Mouse (Mus musculus) forebrain, embryonic 11.5 days (tissue): ENCODE measurements at regions not wholly inside any gene's neighbourhood (a gene's known extent, or its start where the extent isn't known, plus 50 kb on each side); places are given as distances from the start of the nearest gene placed in this dataset.

Experiments
- ATAC-seq: fragments of 200-750 bp; cut with Nextera tagmentation; replicated peaks from 2 replicates; pipeline ENCODE4 v1.8.0; 2017; ENCODE audit warnings: moderate TSS enrichment; ENCODE audit not compliant: low FRiP score
- DNase-seq: peaks from one replicate; pipeline ENCODE4 v3.0.0-alpha.2; 2017; ENCODE audit warnings: low spot score
- H3K27ac ChIP-seq: fragments of 300-500 bp; sonication (generic); 2 replicates; pipeline ENCODE4 v1.5.1; 2014; ENCODE audit warnings: low read depth, low read length
- H3K27me3 ChIP-seq: fragments of 300-500 bp; sonication (generic); 2 replicates; pipeline ENCODE4 v1.6.1; 2014; ENCODE audit warnings: mild to moderate bottlenecking, low read length, mixed read lengths; ENCODE audit not compliant: control insufficient read depth, insufficient read depth
- H3K36me3 ChIP-seq: fragments of 300-500 bp; sonication (generic); 2 replicates; pipeline ENCODE4 v1.6.1; 2014; ENCODE audit warnings: mild to moderate bottlenecking, low read length, moderate library complexity, mixed read lengths; ENCODE audit not compliant: control insufficient read depth, insufficient read depth
- H3K4me1 ChIP-seq: fragments of 300-500 bp; sonication (generic); replicated peaks from 2 replicates; pipeline ENCODE4 v1.6.1; 2014; ENCODE audit warnings: low read length, mixed read lengths; ENCODE audit not compliant: control insufficient read depth, insufficient read depth
- H3K4me2 ChIP-seq: fragments of 300-500 bp; sonication (generic); 2 replicates; pipeline ENCODE4 v1.6.1; 2014; ENCODE audit warnings: low read depth, mild to moderate bottlenecking, low read length, moderate library complexity, mixed read lengths; ENCODE audit not compliant: severe bottlenecking
- H3K4me3 ChIP-seq: fragments of 300-500 bp; sonication (generic); 2 replicates; pipeline ENCODE4 v1.5.1; 2014; ENCODE audit warnings: low read depth, low read length
- H3K9ac ChIP-seq: fragments of 300-500 bp; sonication (generic); 2 replicates; pipeline ENCODE4 v1.6.1; 2014; ENCODE audit warnings: low read length
- H3K9me3 ChIP-seq: fragments of 300-500 bp; sonication (generic); 2 replicates; pipeline ENCODE4 v1.6.1; 2016; ENCODE audit warnings: low read length, mixed read lengths; ENCODE audit not compliant: control insufficient read depth
- WGBS: fragments of 180-500 bp; shearing (Covaris S2); extraction: QIAGEN DNeasy Blood & Tissue Kit; methylation state at CpG from one replicate; pipeline ENCODE4 v1.1.7; 2014; 5-methylcytosine and 5-hydroxymethylcytosine counted together

GRCm38 (mm10) chr5:51941255-51941924 lies 248.9 kb downstream of the Dhx15 start:
- no peak overlapping the region for H3K4me3 ChIP-seq
- H3K4me2 ChIP-seq, result no peak overlapping the region
- WGBS, result 66% methylated on average over 8 of the region's 8 CpGs
- DNase-seq, result no peak
- no peak overlapping the region for H3K9ac ChIP-seq
- ATAC-seq, result no peak
- H3K4me1 ChIP-seq, result no peaks in the 10 kb centered on the region
- H3K36me3 ChIP-seq, result no peaks in the 10 kb centered on the region
- H3K27ac ChIP-seq, result no peak overlapping the region
- no peaks in the 10 kb centered on the region for H3K9me3 ChIP-seq
- no peaks in the 10 kb centered on the region for H3K27me3 ChIP-seq

GRCm38 (mm10) chr5:51938845-51939244 lies 251.5 kb downstream of the Dhx15 start:
- DNase-seq (no peak), ATAC-seq (no peak)
- Histone ChIP-seq H3K4me1 (no peaks in the 10 kb centered on the region), H3K27me3 (no peaks in the 10 kb centered on the region), H3K4me2 (no peak overlapping the region), H3K9ac (no peak overlapping the region), H3K36me3 (no peaks in the 10 kb centered on the region), H3K4me3 (no peak overlapping the region), H3K9me3 (no peaks in the 10 kb centered on the region), H3K27ac (no peak overlapping the region)
- 91% methylated on average over 6 of the region's 6 CpGs for WGBS

- Histone ChIP-seq H3K4me2 (no peak overlapping the region), H3K9me3 (no peaks in the 10 kb centered on the region), H3K9ac (no peak overlapping the region), H3K36me3 (no peaks in the 10 kb centered on the region), H3K4me1 (no peaks in the 10 kb centered on the region), H3K27me3 (no peaks in the 10 kb centered on the region), H3K4me3 (no peak overlapping the region), H3K27ac (no peak overlapping the region)
- 89% methylated on average over 6 of the region's 6 CpGs for WGBS
- ATAC-seq, result no peak
- DNase-seq, result no peak
Measured at GRCm38 (mm10) chr5:51937320-51937719, 253.0 kb downstream of the Dhx15 start.

GRCm38 (mm10) chr5:51935391-51936354 lies 254.6 kb downstream of the Dhx15 start:
- no peak overlapping the region for H3K27ac ChIP-seq
- H3K9ac ChIP-seq, result no peak overlapping the region
- DNase-seq (no peak), ATAC-seq (no peak)
- 80% methylated on average over 17 of the region's 17 CpGs for WGBS
- H3K27me3 ChIP-seq, result no peaks in the 10 kb centered on the region
- no peak overlapping the region for H3K4me3 ChIP-seq
- no peaks in the 10 kb centered on the region for H3K4me1 ChIP-seq
- no peaks in the 10 kb centered on the region for H3K36me3 ChIP-seq
- H3K4me2 ChIP-seq, result no peak overlapping the region
- no peaks in the 10 kb centered on the region for H3K9me3 ChIP-seq

GRCm38 (mm10) chr5:51934910-51935309 lies 255.4 kb downstream of the Dhx15 start:
- H3K9me3 ChIP-seq, result no peaks in the 10 kb centered on the region
- no peak for DNase-seq
- no peak overlapping the region for H3K4me3 ChIP-seq
- H3K9ac ChIP-seq, result no peak overlapping the region
- H3K36me3 ChIP-seq, result no peaks in the 10 kb centered on the region
- H3K27ac ChIP-seq, result no peak overlapping the region
- 87% methylated on average over 4 of the region's 4 CpGs for WGBS
- H3K27me3 ChIP-seq, result no peaks in the 10 kb centered on the region
- no peak overlapping the region for H3K4me2 ChIP-seq
- no peaks in the 10 kb centered on the region for H3K4me1 ChIP-seq
- ATAC-seq, result no peak

GRCm38 (mm10) chr5:51933331-51933730 lies 257.0 kb downstream of the Dhx15 start:
- Histone ChIP-seq H3K4me3 (no peak overlapping the region), H3K36me3 (no peaks in the 10 kb centered on the region), H3K27me3 (no peaks in the 10 kb centered on the region), H3K4me2 (no peak overlapping the region), H3K27ac (no peak overlapping the region), H3K9ac (no peak overlapping the region), H3K9me3 (no peaks in the 10 kb centered on the region), H3K4me1 (no peaks in the 10 kb centered on the region)
- ATAC-seq (no peak), DNase-seq (no peak)
- 93% methylated on average over 1 of the region's 1 CpGs for WGBS

GRCm38 (mm10) chr5:51930416-51930815 lies 259.9 kb downstream of the Dhx15 start:
- no peaks in the 10 kb centered on the region for H3K36me3 ChIP-seq
- WGBS, result 83% methylated on average over 3 of the region's 3 CpGs
- no peak overlapping the region for H3K4me3 ChIP-seq
- ATAC-seq, result no peak
- H3K27me3 ChIP-seq, result no peaks in the 10 kb centered on the region
- no peak overlapping the region for H3K4me2 ChIP-seq
- H3K9me3 ChIP-seq, result no peaks in the 10 kb centered on the region
- no peak overlapping the region for H3K27ac ChIP-seq
- H3K4me1 ChIP-seq, result no peaks in the 10 kb centered on the region
- H3K9ac ChIP-seq, result no peak overlapping the region
- no peak for DNase-seq

- no peak for DNase-seq
- WGBS, result 88% methylated on average over 3 of the region's 3 CpGs
- no peaks in the 10 kb centered on the region for H3K4me1 ChIP-seq
- no peak overlapping the region for H3K4me2 ChIP-seq
- H3K27me3 ChIP-seq, result no peaks in the 10 kb centered on the region
- no peak overlapping the region for H3K9ac ChIP-seq
- H3K9me3 ChIP-seq, result no peaks in the 10 kb centered on the region
- no peaks in the 10 kb centered on the region for H3K36me3 ChIP-seq
- no peak overlapping the region for H3K27ac ChIP-seq
- H3K4me3 ChIP-seq, result no peak overlapping the region
- no peak for ATAC-seq
Measured at GRCm38 (mm10) chr5:51928801-51929200, 261.5 kb downstream of the Dhx15 start.
